9 mouse cellular contexts compared by ENCODE assay signal in genomic region chr5:114825978-114826691, GRCm38 (mm10). TPM values are rescaled to one million over a fixed set of nuclear protein-coding genes. Genes with fewer than 3 reads are reported as not detected.
A peak's percentile ranks its signal among the peaks of the same experiment; 100 is the strongest.
DNase-seq lines count a peak whose midpoint lies in the region; TF ChIP-seq lines count a peak whose summit lies in the region.
"Had no signal": no experiment of that assay in that cellular context is flagged by ENCODE, and none has a peak within 500 bp of the region (broad histone marks: within the 10 kb centered on the region; RNA-seq: fewer than 3 reads in every experiment).

No protein-coding gene starts in this region.

- intact Hi-C loops in heart, postnatal 14 days (cut with DNase I), result loop anchor here (2.0 kb wide), 1 partner anchor 33 kb away; the partner anchor contains the start of gene Gm9936

- H3K9me3 ChIP-seq in E14TG2a.4 (ENCODE audit: low read length), result peaks cover 18% of the 10 kb centered on the region
- H3K9me3 ChIP-seq in limb, embryonic 10.5 days (replicated peaks), result no peaks in the 10 kb centered on the region; the same call in 1 of the 2 replicates
- peaks cover 11% of the 10 kb centered on the region; the same call in 1 of the 2 replicates for H3K9me3 ChIP-seq in midbrain, embryonic 10.5 days (replicated peaks)

- H3K27ac ChIP-seq in limb, embryonic 10.5 days, result peak overlapping the region; percentile 88
- peak overlapping the region; percentile 83 for H3K27ac ChIP-seq in midbrain, embryonic 10.5 days (replicated peaks)

- H3K36me3 ChIP-seq in E14TG2a.4 (ENCODE audit: insufficient read depth, low read length), result peaks cover 16% of the 10 kb centered on the region
- H3K36me3 ChIP-seq in limb, embryonic 10.5 days, result peaks cover 14% of the 10 kb centered on the region
- peaks cover 14% of the 10 kb centered on the region for H3K36me3 ChIP-seq in midbrain, embryonic 10.5 days
- H3K36me3 ChIP-seq in splenic B cell, adult 2 months (ENCODE audit: control insufficient read depth, insufficient read depth, low read length, poor library complexity, severe bottlenecking), result no peaks in the 10 kb centered on the region

- no peaks in the 10 kb centered on the region for H3K27me3 ChIP-seq in E14TG2a.4 (ENCODE audit: insufficient read depth, low read length)
- H3K27me3 ChIP-seq in limb, embryonic 10.5 days (ENCODE audit: low read depth, poor library complexity, severe bottlenecking), result no peaks in the 10 kb centered on the region
- no peaks in the 10 kb centered on the region for H3K27me3 ChIP-seq in midbrain, embryonic 10.5 days (ENCODE audit: low read depth, poor library complexity, severe bottlenecking)
- H3K27me3 ChIP-seq in splenic B cell, adult 2 months (ENCODE audit: control insufficient read depth, insufficient read depth, low read length, poor library complexity, severe bottlenecking), result no peaks in the 10 kb centered on the region

- H3K4me3 ChIP-seq in E14TG2a.4 (replicated peaks; ENCODE audit: low read length), result peak overlapping the region; percentile 76
- peak overlapping the region; percentile 52 for H3K4me3 ChIP-seq in limb, embryonic 10.5 days
- H3K4me3 ChIP-seq in midbrain, embryonic 10.5 days, result peak overlapping the region; percentile 54

- peaks cover 29% of the 10 kb centered on the region for H3K4me1 ChIP-seq in E14TG2a.4 (replicated peaks; ENCODE audit: low read depth, low read length)
- H3K4me1 ChIP-seq in limb, embryonic 10.5 days, result peaks cover 15% of the 10 kb centered on the region
- H3K4me1 ChIP-seq in midbrain, embryonic 10.5 days, result peaks cover 16% of the 10 kb centered on the region

- DNase-seq in adrenal gland, postnatal 10 days, result peak; percentile 82
- peak; percentile 89 for DNase-seq in embryo, embryonic 9.5 days (ENCODE audit: extremely low spot score)
- peak; percentile 45 to 52 for DNase-seq in heart, postnatal 14 days
- peak; percentile 91 for DNase-seq in limb, embryonic 10.5 days (ENCODE audit: low spot score)
- peak; percentile 91 for DNase-seq in midbrain, embryonic 10.5 days (ENCODE audit: low spot score)
- DNase-seq in splenic B cell, adult 2 months (ENCODE audit: low read depth, low spot score), result peak; percentile 95
- DNase-seq in frontal cortex, postnatal 36 days (ENCODE audit: low spot score in 2 of 2), result no peak

- WGBS in limb, embryonic 10.5 days, result 10% methylated on average over 27 of the region's 27 CpGs
- WGBS in midbrain, embryonic 10.5 days, result 12% methylated on average over 27 of the region's 27 CpGs

- no peak for TF ChIP-seq CTCF in E14TG2a.4 (conservative IDR thresholded peaks at IDR 0.05; ENCODE audit: low read length)

RNA-seq across cellular contexts. Expression of gene 1500011B03Rik, which starts 2.9 kb away (rescaled TPM):
- 10 to 100 TPM; 39.1 to 55.8 TPM for total RNA-seq in adrenal gland, postnatal 10 days (2021)
- 10 to 100 TPM in 1 of 2 experiments, 1 to 10 TPM in 1; 8.6 to 12.3 TPM for total RNA-seq in heart, postnatal 14 days (2021)
- 92.0 and 92.4 TPM in 2 replicates for polyA plus RNA-seq in limb, embryonic 10.5 days (2016; fragmentation: Nextera tagmentation; extraction: Ambion mirVana)
- 133 and 143 TPM in 2 replicates for polyA plus RNA-seq in midbrain, embryonic 10.5 days (2016; fragmentation: Nextera tagmentation; extraction: Ambion mirVana)

RNA-seq across cellular contexts. Expression of gene 4930519G04Rik, which starts 27.3 kb away (rescaled TPM):
- not detected for total RNA-seq in adrenal gland, postnatal 10 days (2021)
- total RNA-seq in heart, postnatal 14 days (2021), result not detected
- polyA plus RNA-seq in limb, embryonic 10.5 days (2016; fragmentation: Nextera tagmentation; extraction: Ambion mirVana), result not detected in 2 replicates
- not detected in 2 replicates for polyA plus RNA-seq in midbrain, embryonic 10.5 days (2016; fragmentation: Nextera tagmentation; extraction: Ambion mirVana)
- total RNA-seq: layer of hippocampus, postnatal 10 days had no signal

RNA-seq across cellular contexts. Expression of gene Gm9936, which starts 32.3 kb away (rescaled TPM):
- under 1 TPM in 1 of 2 experiments, not detected in 1; 0.21 TPM for total RNA-seq in adrenal gland, postnatal 10 days (2021)
- not detected for total RNA-seq in heart, postnatal 14 days (2021)
- polyA plus RNA-seq in limb, embryonic 10.5 days (2016; fragmentation: Nextera tagmentation; extraction: Ambion mirVana), result not detected in 2 replicates
- 0.16 and 0.57 TPM in 2 replicates for polyA plus RNA-seq in midbrain, embryonic 10.5 days (2016; fragmentation: Nextera tagmentation; extraction: Ambion mirVana)

RNA-seq across cellular contexts. Expression of gene Git2, which starts 50.8 kb away (rescaled TPM):
- total RNA-seq in adrenal gland, postnatal 10 days (2021), result 10 to 100 TPM; 45.3 to 63.5 TPM
- total RNA-seq in heart, postnatal 14 days (2021), result 10 to 100 TPM; 42.4 to 44.8 TPM
- 36.1 and 44.8 TPM in 2 replicates for polyA plus RNA-seq in limb, embryonic 10.5 days (2016; fragmentation: Nextera tagmentation; extraction: Ambion mirVana)
- 34.4 and 38.1 TPM in 2 replicates for polyA plus RNA-seq in midbrain, embryonic 10.5 days (2016; fragmentation: Nextera tagmentation; extraction: Ambion mirVana)

RNA-seq across cellular contexts. Expression of gene Ankrd13a, which starts 51.7 kb away (rescaled TPM):
- total RNA-seq in adrenal gland, postnatal 10 days (2021), result 10 to 100 TPM; 91.7 to 95.0 TPM
- total RNA-seq in heart, postnatal 14 days (2021), result 10 to 100 TPM; 45.7 to 46.5 TPM
- 43.1 and 44.0 TPM in 2 replicates for polyA plus RNA-seq in limb, embryonic 10.5 days (2016; fragmentation: Nextera tagmentation; extraction: Ambion mirVana)
- polyA plus RNA-seq in midbrain, embryonic 10.5 days (2016; fragmentation: Nextera tagmentation; extraction: Ambion mirVana), result 50.1 and 54.0 TPM in 2 replicates

Comparison
In these comparisons a context has a peak if more than half of its experiments do, and no peak if none do; other contexts are left out.
1. DNase-seq: peak in adrenal gland, postnatal 10 days (single experiment), embryo, embryonic 9.5 days (single experiment), heart, postnatal 14 days (2 of 2), limb, embryonic 10.5 days (single experiment), midbrain, embryonic 10.5 days (single experiment) and splenic B cell, adult 2 months (single experiment); none in frontal cortex, postnatal 36 days (0 of 2).
2. Peak in every context shown above with its lines, with median percentiles within 50 percentile points of each other: H3K4me3 ChIP-seq.